Mouse (Mus musculus) adrenal gland, adult 8-10 months (tissue): ENCODE data around the gene Fgfr2. TPM values are rescaled to one million over a fixed set of nuclear protein-coding genes. Genes with fewer than 3 reads are reported as not detected.

Source experiments
- DNase-seq: peaks from one replicate; pipeline ENCODE4 v3.0.0; 2022
- total RNA-seq, 4 experiments: library from RNA; stranded (reverse); gene quantifications; 2 replicates each; pipeline ENCODE4 v1.2.4; 2022

Fgfr2 gene
- total RNA-seq, 4 experiments from 2014 or later, result 193 to 471 (median 262) TPM

GRCm38 (mm10) chr7:132795141-132795540 is 328.0 kb downstream of the Fgfr2 start:
- no peak for DNase-seq

- DNase-seq, result no peak
Observed at GRCm38 (mm10) chr7:132793467-132793866, 329.7 kb downstream of the Fgfr2 start.

- DNase-seq, result no peak
Observed at GRCm38 (mm10) chr7:132790447-132791219, 332.5 kb downstream of the Fgfr2 start.

- DNase-seq, result no peak
Observed at GRCm38 (mm10) chr7:132788826-132789225, 334.3 kb downstream of the Fgfr2 start.

- DNase-seq, result no peak
Observed at GRCm38 (mm10) chr7:132787496-132788190, 335.5 kb downstream of the Fgfr2 start.

GRCm38 (mm10) chr7:132787022-132787421 is 336.1 kb downstream of the Fgfr2 start:
- DNase-seq, result no peak

GRCm38 (mm10) chr7:132786522-132786921 is 336.6 kb downstream of the Fgfr2 start:
- no peak for DNase-seq

GRCm38 (mm10) chr7:132786011-132786410 is 337.1 kb downstream of the Fgfr2 start:
- DNase-seq, result no peak

GRCm38 (mm10) chr7:132784101-132784500 is 339.0 kb downstream of the Fgfr2 start:
- DNase-seq, result no peak

GRCm38 (mm10) chr7:132781850-132782249 is 341.3 kb downstream of the Fgfr2 start:
- no peak for DNase-seq

- no peak for DNase-seq
Observed at GRCm38 (mm10) chr7:132781130-132781814, 341.9 kb downstream of the Fgfr2 start.

GRCm38 (mm10) chr7:132780611-132781010 is 342.5 kb downstream of the Fgfr2 start:
- no peak for DNase-seq

GRCm38 (mm10) chr7:132778630-132779029 is 344.5 kb downstream of the Fgfr2 start:
- no peak for DNase-seq

GRCm38 (mm10) chr7:132777728-132778453 is 345.3 kb downstream of the Fgfr2 start:
- no peak for DNase-seq

GRCm38 (mm10) chr7:132777117-132777516 is 346.0 kb downstream of the Fgfr2 start:
- DNase-seq, result no peak

- DNase-seq, result peak; percentile 87
Observed at GRCm38 (mm10) chr7:132776338-132777111, 346.6 kb downstream of the Fgfr2 start.

GRCm38 (mm10) chr7:132775922-132776321 is 347.2 kb downstream of the Fgfr2 start:
- no peak for DNase-seq

- peak; percentile 81 for DNase-seq
Observed at GRCm38 (mm10) chr7:132775333-132775732, 347.8 kb downstream of the Fgfr2 start.

- no peak for DNase-seq
Observed at GRCm38 (mm10) chr7:132773011-132773705, 350.0 kb downstream of the Fgfr2 start.

- no peak for DNase-seq
Observed at GRCm38 (mm10) chr7:132772440-132772839, 350.7 kb downstream of the Fgfr2 start.
